Mouse (Mus musculus): ENCODE data around the gene Cyp8b1.

- TF ChIP-seq CTCF (IDR thresholded peaks at IDR 0.05) (no peak), EP300 (IDR thresholded peaks at IDR 0.05) (no peak)
Observed at GRCm38 (mm10) chr9:121873578-121873977, 42.5 kb downstream of the Cyp8b1 start.

Data from lung, postnatal 0 days (tissue).